Mouse (Mus musculus): Measurements from ENCODE around the gene Gm42674.

DNA sequence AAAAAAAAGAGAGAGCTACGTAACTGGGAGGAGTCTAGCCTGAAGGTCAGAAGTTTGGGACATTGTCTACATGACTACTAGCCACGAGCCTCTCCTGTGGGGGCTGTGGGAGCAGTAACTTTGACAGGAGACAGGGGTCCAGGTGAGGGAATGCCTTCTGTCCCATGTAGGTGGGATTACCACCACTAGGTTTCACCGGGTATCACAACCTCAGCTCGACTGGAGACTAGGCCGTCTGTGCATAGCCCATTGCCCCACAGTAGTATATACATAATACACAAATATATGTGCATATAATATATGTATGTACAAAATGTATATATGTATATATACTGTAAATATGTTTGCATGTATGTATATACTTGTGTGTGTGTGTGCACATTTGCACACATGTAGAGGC, 20.6 kb upstream of the Gm42674 start:
- no peak for TF ChIP-seq CTCF (IDR thresholded peaks at IDR 0.05; ENCODE audit: low read depth)
- no peak for TF ChIP-seq EP300 (IDR thresholded peaks at IDR 0.05; ENCODE audit: low read depth)
